Mouse (Mus musculus) kidney, adult 18-20 months (tissue): ENCODE measurements at regions not wholly inside any gene's neighbourhood (a gene's known extent, or its start where the extent isn't known, plus 50 kb on each side); places are given as distances from the start of the nearest gene placed in this dataset.

Experiments
- DNase-seq: peaks from one replicate; pipeline ENCODE4 v3.0.0; 2021

- DNase-seq: no peak
Observed at GRCm38 (mm10) chr12:45384864-45385263, 310.4 kb upstream of the Stxbp6 start.
